Mouse (Mus musculus): ENCODE measurements at regions not wholly inside any gene's neighbourhood (a gene's known extent, or its start where the extent isn't known, plus 50 kb on each side); places are given as distances from the start of the nearest gene placed in this dataset.

DNA sequence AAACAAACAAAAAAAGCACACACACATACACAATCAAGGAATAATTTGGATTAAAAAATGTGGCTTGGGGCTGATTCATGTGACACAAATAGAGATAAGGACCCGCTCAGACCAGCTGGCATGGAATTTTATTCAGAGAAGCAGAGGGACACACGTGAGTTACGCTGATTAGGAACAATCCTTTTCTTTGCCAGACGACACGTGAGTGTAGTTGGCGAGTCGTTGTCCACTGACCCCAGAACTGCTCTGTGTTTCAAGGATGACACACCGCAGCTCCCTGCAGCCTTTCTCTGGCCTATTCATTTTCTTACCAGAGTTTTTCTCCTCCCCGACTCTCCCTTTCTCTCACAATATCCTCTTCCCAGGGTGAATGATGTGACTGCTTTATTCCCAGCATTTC lies 163.4 kb upstream of the 4933402D24Rik start:
- TF ChIP-seq CTCF (IDR thresholded peaks at IDR 0.05; ENCODE audit: borderline replicate concordance, insufficient read depth, low read depth, low read length) (no peak), POLR2A (IDR thresholded peaks at IDR 0.05; ENCODE audit: borderline replicate concordance, insufficient read depth, low read length) (no peak)
